Mouse (Mus musculus) kidney, adult 2 months (tissue): ENCODE measurements around the gene Dppa5a.

ENCODE experiments used
- CTCF ChIP-seq: fragments of 200-500 bp; conservative IDR thresholded peaks from 2 replicates; pipeline ENCODE4 v1.5.1; 2011; ENCODE audit warnings: low read depth, mild to moderate bottlenecking, control low read depth, low read length, moderate library complexity, mixed read lengths; ENCODE audit not compliant: insufficient read depth, insufficient read length
- POLR2A ChIP-seq: fragments of 200-500 bp; IDR thresholded peaks from one replicate; pipeline ENCODE4 v1.6.1; 2011; ENCODE audit warnings: low read depth, low read length, control low read depth

GRCm38 (mm10) chr9:78354665-78355578 is 13.1 kb downstream of the Dppa5a start:
- TF ChIP-seq CTCF: no peak
- TF ChIP-seq POLR2A: no peak
